Mouse (Mus musculus): ENCODE measurements around the gene Lrig3.

Gene Lrig3

DNA sequence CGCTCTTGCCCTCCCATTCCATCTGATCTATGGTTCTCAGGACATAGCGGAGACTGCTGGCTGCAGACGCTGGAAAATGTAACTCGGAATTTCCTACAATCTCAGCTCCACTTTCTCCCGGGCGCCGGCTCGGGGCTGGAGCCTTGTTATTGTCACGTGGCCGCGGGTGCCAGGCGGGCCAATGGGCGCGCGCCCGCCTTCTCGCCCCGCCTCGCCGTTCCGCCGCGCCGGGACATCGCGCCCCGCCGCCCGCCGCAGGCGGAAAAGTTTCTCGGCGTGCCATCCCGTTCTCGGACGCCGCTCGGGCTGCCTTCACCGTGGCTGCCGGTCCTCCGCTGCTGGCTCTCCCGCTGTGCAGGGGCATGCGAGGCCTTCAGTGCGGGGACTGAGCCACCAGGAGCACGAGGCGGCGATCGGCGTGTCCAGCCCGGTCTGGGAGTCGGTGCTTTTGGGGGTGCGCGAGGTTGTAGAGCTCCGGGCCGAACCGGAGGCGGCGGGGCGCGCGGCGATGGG lies at the start of gene Lrig3:
TSS of gene Lrig3 (plus strand) at position 201 of the 513 bp plus-strand sequence.
- DNase-seq (ENCODE audit: low read depth): no peak

DNA sequence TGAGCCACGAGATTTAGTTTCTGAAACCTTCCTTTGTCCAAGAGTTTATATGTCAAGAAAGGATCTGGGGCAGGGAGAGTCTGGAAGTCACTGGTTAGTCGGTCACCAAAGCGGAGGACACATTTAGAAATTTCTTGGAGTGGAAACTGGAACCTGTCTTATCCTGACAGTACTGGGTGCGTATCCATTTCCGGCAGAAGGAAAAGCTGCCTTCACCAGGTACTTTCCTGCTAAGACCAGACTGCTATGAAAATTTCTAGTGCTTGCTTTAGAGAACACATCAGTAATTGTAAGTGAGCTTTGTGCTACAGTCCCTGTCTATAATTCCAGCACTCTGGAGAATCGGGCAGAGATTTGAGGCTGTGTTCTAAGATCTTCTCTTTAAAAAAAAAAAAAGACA lies 49.2 kb upstream of the Lrig3 start:
- DNase-seq (ENCODE audit: low read depth): no peak

GRCm38 (mm10) chr10:125917436-125917871 lies 48.5 kb upstream of the Lrig3 start:
- DNase-seq (ENCODE audit: low read depth): no peak

GRCm38 (mm10) chr10:125918994-125919393 lies 47.0 kb upstream of the Lrig3 start:
- DNase-seq (ENCODE audit: low read depth): no peak

- DNase-seq (ENCODE audit: low read depth): no peak
These were observed 44.1 kb upstream of the Lrig3 start for GRCm38 (mm10) chr10:125921654-125922446.

DNA sequence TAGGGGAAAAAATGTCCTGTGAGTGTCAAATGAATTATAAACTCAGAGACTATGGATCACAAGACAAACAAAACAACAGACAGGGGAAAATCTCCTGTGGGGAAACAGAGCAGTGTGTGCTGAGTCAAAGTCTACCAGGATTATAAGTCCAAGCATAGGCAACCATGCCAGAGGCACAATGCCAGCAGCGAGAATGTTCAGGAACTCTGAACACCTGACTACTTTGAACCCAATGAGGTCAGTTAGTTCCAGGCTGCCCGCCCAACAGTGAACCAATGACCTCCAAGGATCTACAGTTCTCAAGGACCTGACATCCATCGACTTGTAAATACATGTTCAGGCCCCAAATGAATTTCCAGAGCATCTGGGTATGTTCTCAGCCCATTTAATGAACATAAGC lies 36.0 kb upstream of the Lrig3 start:
- DNase-seq (ENCODE audit: low read depth): no peak

DNA sequence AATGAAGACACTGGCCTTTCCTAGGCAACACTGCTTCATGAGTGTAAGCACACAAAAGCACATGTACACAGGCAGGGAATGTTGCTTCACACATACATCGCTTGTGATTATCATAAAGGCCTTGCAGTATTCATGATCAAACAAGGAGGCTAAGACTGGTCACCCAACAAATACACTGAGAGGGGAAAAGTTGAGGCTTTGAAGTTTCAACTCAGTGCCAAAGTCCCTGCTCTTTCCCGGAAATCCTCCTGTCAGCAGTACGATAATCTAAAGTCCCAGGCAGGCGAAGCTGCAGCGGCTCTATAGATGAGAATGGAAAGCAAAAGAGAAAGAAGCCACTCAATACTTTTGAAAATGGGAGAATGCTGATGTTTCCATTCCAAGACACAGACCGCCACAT lies 32.6 kb upstream of the Lrig3 start:
- DNase-seq (ENCODE audit: low read depth): no peak

DNA sequence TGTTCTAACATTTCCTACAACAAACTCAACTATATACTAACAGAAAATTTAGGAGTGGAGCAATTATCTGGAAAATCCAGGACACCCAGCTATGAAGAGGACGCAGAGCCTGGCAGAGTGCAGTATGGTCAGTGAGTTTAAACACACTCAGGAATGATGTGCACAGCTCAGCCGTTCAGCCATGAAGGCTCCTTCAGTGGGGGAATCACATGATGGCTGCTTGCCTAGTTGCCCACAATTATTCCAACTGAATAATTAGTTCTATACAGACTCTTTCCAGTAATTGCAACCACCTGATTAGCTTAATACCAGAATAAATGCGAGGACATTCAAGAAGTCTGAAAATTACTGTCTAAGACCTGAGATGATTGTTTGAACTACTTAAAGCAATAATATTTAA lies 31.9 kb upstream of the Lrig3 start:
- DNase-seq (ENCODE audit: low read depth): no peak

GRCm38 (mm10) chr10:125937517-125938497 lies 28.2 kb upstream of the Lrig3 start:
- no peak for DNase-seq (ENCODE audit: low read depth)

DNA sequence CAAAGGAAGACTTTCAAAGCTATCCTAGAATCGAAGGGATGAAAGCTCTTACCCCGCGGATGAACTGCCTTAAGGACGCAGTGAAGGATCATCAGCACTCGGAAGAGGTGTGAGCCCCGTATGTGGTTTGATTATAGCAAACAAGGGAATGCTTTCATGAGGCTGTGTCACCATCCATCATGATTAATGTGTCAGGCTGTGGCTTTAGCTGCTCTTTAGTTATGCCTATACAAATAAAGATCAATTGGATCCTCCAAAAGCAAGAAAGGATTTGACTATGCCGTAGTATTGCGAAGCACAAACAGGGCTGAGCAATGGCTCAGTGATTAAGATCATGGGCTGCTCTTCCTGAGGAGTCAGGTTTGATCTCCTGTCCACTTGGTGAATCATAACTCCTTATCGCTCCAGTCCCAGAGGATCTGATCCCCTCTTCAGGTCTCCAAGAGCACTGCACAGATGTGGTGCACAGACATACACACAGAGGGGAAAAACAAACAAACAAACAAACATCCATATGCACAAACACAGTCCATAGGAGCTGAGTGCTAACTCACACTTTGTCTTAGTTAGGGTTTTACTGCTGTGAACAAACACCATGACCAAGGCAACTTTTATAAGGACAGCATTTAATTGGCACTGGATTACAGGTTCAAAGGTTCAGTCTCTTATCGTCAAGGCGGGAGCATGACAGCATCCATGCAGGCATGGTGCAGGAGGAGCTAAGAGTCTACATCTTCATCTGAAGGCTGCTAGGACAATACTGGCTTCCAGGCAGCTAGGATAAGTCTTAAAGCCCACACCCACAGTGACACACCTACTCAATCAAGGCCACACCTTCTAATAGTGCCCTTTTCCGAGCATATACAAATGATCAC lies 27.2 kb upstream of the Lrig3 start:
- DNase-seq (ENCODE audit: low read depth): no peak

- DNase-seq (ENCODE audit: low read depth): no peak
These were observed 25.5 kb upstream of the Lrig3 start for GRCm38 (mm10) chr10:125940316-125941059.

GRCm38 (mm10) chr10:125943098-125943497 lies 22.9 kb upstream of the Lrig3 start:
- DNase-seq (ENCODE audit: low read depth): no peak

GRCm38 (mm10) chr10:125944762-125945504 lies 21.0 kb upstream of the Lrig3 start:
- DNase-seq (ENCODE audit: low read depth): no peak

GRCm38 (mm10) chr10:125948842-125949474 lies 17.0 kb upstream of the Lrig3 start:
- no peak for DNase-seq (ENCODE audit: low read depth)

GRCm38 (mm10) chr10:125951633-125952032 lies 14.3 kb upstream of the Lrig3 start:
- no peak for DNase-seq (ENCODE audit: low read depth)

DNA sequence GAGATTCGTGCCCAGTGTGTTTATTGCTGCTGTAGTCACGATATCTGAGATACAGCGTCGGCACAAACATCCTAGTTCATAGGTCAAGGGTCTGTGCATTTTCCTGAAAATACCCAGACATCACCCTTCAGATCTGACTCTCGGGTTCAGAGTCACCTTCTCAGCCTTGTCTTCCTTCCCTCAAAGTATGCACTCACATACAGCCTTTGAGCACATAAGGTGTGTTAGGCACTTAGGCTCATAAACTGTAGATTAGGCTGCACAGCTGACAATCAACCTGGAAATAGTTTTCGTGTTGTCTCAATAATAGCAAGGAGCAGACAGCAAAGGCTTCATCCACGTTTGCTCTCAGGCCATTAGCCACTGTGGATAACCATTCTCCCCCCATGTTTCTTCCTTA lies 11.6 kb upstream of the Lrig3 start:
- DNase-seq (ENCODE audit: low read depth): no peak

- DNase-seq (ENCODE audit: low read depth): no peak
These were observed 11.0 kb upstream of the Lrig3 start for GRCm38 (mm10) chr10:125954747-125955530.

DNA sequence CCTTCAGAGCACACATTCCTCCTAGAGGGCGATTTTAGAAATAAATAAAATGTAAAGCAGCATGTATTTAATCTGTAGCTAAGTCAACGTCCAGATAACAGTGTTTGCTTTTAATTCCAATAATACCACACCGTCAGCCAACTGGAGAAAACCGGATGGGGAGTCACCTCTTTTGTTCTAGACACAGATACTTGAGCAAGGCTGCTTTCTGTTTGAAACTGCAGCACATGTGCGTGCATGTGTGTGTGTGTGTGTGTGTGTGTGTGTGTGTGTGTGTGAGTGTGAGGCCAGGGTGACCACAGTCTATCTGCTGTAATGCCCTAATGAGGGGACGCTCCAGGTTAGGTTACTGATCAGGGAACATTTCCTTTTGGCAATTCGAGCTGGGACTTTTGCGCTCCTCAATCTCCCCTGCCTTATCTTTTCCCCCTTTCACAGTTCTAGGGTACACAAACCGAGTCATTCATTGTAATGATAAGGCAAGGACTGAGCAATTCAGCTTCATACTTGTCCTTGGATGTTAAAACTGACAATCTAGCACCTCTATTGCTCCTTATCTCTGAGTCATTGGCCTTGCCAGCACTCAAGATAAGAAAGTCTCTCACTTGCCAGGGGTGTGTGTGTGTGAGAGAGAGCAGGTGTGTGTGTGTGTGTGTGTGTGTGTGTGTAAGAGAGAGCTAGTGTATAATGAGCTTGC lies 4.4 kb upstream of the Lrig3 start:
- no peak for DNase-seq (ENCODE audit: low read depth)

Data from c-Kit-positive CD71-negative TER-119-negative erythroid progenitor cells, embryonic 14.5 days (primary cell).